Mouse (Mus musculus): ENCODE results near the gene Hdc.

GRCm38 (mm10) chr2:126546392-126546791 is 72.7 kb downstream of the Hdc start:
- TF ChIP-seq CTCF (IDR thresholded peaks at IDR 0.05; ENCODE audit: insufficient read depth, low read length): no peak
- no peak for TF ChIP-seq POLR2A (IDR thresholded peaks at IDR 0.05; ENCODE audit: borderline replicate concordance, extremely low read depth, low read depth, low read length)
